Mouse (Mus musculus): ENCODE measurements at regions not wholly inside any gene's neighbourhood (a gene's known extent, or its start where the extent isn't known, plus 50 kb on each side); places are given as distances from the start of the nearest gene placed in this dataset.

- Histone ChIP-seq H3K4me3 (replicated peaks; ENCODE audit: extremely low read depth, low read depth, low read length) (no peak overlapping the region), H3K4me1 (ENCODE audit: control insufficient read depth, insufficient read depth, low read length) (no peaks in the 10 kb centered on the region)
- DNase-seq, result no peak
- no peak for TF ChIP-seq POLR2A (IDR thresholded peaks at IDR 0.05; ENCODE audit: borderline replicate concordance, extremely low read depth, low read depth, low read length)
- TF ChIP-seq CTCF (IDR thresholded peaks at IDR 0.05; ENCODE audit: insufficient read depth, low read length), result no peak
- WGBS, result 70% methylated on average over 16 of the region's 16 CpGs
Measured at GRCm38 (mm10) chr7:70176686-70177259, 189.8 kb downstream of the Nr2f2 start.

GRCm38 (mm10) chr7:70176086-70176485 is 190.4 kb downstream of the Nr2f2 start:
- no peak for DNase-seq
- Histone ChIP-seq H3K4me1 (ENCODE audit: control insufficient read depth, insufficient read depth, low read length) (no peaks in the 10 kb centered on the region), H3K4me3 (replicated peaks; ENCODE audit: extremely low read depth, low read depth, low read length) (no peak overlapping the region)
- TF ChIP-seq CTCF (IDR thresholded peaks at IDR 0.05; ENCODE audit: insufficient read depth, low read length), result no peak
- TF ChIP-seq POLR2A (IDR thresholded peaks at IDR 0.05; ENCODE audit: borderline replicate concordance, extremely low read depth, low read depth, low read length), result no peak
- 87% methylated on average over 7 of the region's 7 CpGs for WGBS

- H3K4me3 ChIP-seq (replicated peaks; ENCODE audit: extremely low read depth, low read depth, low read length), result no peak overlapping the region
- no peaks in the 10 kb centered on the region for H3K4me1 ChIP-seq (ENCODE audit: control insufficient read depth, insufficient read depth, low read length)
- 61% methylated on average over 7 of the region's 7 CpGs for WGBS
- no peak for DNase-seq
- TF ChIP-seq POLR2A (IDR thresholded peaks at IDR 0.05; ENCODE audit: borderline replicate concordance, extremely low read depth, low read depth, low read length) (no peak), CTCF (IDR thresholded peaks at IDR 0.05; ENCODE audit: insufficient read depth, low read length) (no peak)
Measured at GRCm38 (mm10) chr7:70172431-70172830, 194.1 kb downstream of the Nr2f2 start.

- Histone ChIP-seq H3K4me1 (ENCODE audit: control insufficient read depth, insufficient read depth, low read length) (no peaks in the 10 kb centered on the region), H3K4me3 (replicated peaks; ENCODE audit: extremely low read depth, low read depth, low read length) (no peak overlapping the region)
- 88% methylated on average over 4 of the region's 4 CpGs for WGBS
- DNase-seq, result no peak
- TF ChIP-seq POLR2A (IDR thresholded peaks at IDR 0.05; ENCODE audit: borderline replicate concordance, extremely low read depth, low read depth, low read length) (no peak), CTCF (IDR thresholded peaks at IDR 0.05; ENCODE audit: insufficient read depth, low read length) (no peak)
Measured at GRCm38 (mm10) chr7:70171456-70171855, 195.1 kb downstream of the Nr2f2 start.

- 68% methylated on average over 4 of the region's 4 CpGs for WGBS
- DNase-seq, result no peak
- Histone ChIP-seq H3K4me1 (ENCODE audit: control insufficient read depth, insufficient read depth, low read length) (no peaks in the 10 kb centered on the region), H3K4me3 (replicated peaks; ENCODE audit: extremely low read depth, low read depth, low read length) (no peak overlapping the region)
- no peak for TF ChIP-seq CTCF (IDR thresholded peaks at IDR 0.05; ENCODE audit: insufficient read depth, low read length)
- TF ChIP-seq POLR2A (IDR thresholded peaks at IDR 0.05; ENCODE audit: borderline replicate concordance, extremely low read depth, low read depth, low read length), result no peak
Measured at GRCm38 (mm10) chr7:70168080-70168479, 198.5 kb downstream of the Nr2f2 start.

GRCm38 (mm10) chr7:70166081-70166480 is 200.5 kb downstream of the Nr2f2 start:
- no peaks in the 10 kb centered on the region for H3K4me1 ChIP-seq (ENCODE audit: control insufficient read depth, insufficient read depth, low read length)
- 82% methylated on average over 5 of the region's 5 CpGs for WGBS
- H3K4me3 ChIP-seq (replicated peaks; ENCODE audit: extremely low read depth, low read depth, low read length), result no peak overlapping the region
- TF ChIP-seq POLR2A (IDR thresholded peaks at IDR 0.05; ENCODE audit: borderline replicate concordance, extremely low read depth, low read depth, low read length) (no peak), CTCF (IDR thresholded peaks at IDR 0.05; ENCODE audit: insufficient read depth, low read length) (no peak)
- no peak for DNase-seq

- Histone ChIP-seq H3K4me1 (ENCODE audit: control insufficient read depth, insufficient read depth, low read length) (no peaks in the 10 kb centered on the region), H3K4me3 (replicated peaks; ENCODE audit: extremely low read depth, low read depth, low read length) (no peak overlapping the region)
- DNase-seq, result no peak
- TF ChIP-seq CTCF (IDR thresholded peaks at IDR 0.05; ENCODE audit: insufficient read depth, low read length) (no peak), POLR2A (IDR thresholded peaks at IDR 0.05; ENCODE audit: borderline replicate concordance, extremely low read depth, low read depth, low read length) (no peak)
- 56% methylated on average over 4 of the region's 4 CpGs for WGBS
Measured at GRCm38 (mm10) chr7:70165501-70165900, 201.0 kb downstream of the Nr2f2 start.

- Histone ChIP-seq H3K4me1 (ENCODE audit: control insufficient read depth, insufficient read depth, low read length) (no peaks in the 10 kb centered on the region), H3K4me3 (replicated peaks; ENCODE audit: extremely low read depth, low read depth, low read length) (no peak overlapping the region)
- TF ChIP-seq POLR2A (IDR thresholded peaks at IDR 0.05; ENCODE audit: borderline replicate concordance, extremely low read depth, low read depth, low read length) (no peak), CTCF (IDR thresholded peaks at IDR 0.05; ENCODE audit: insufficient read depth, low read length) (no peak)
- WGBS, result 74% methylated on average over 6 of the region's 6 CpGs
- no peak for DNase-seq
Measured at GRCm38 (mm10) chr7:70164691-70165193, 201.8 kb downstream of the Nr2f2 start.

GRCm38 (mm10) chr7:70158531-70158930 is 208.0 kb downstream of the Nr2f2 start:
- H3K4me1 ChIP-seq (ENCODE audit: control insufficient read depth, insufficient read depth, low read length), result no peaks in the 10 kb centered on the region
- WGBS, result 80% methylated on average over 8 of the region's 8 CpGs
- no peak for TF ChIP-seq CTCF (IDR thresholded peaks at IDR 0.05; ENCODE audit: insufficient read depth, low read length)
- no peak overlapping the region for H3K4me3 ChIP-seq (replicated peaks; ENCODE audit: extremely low read depth, low read depth, low read length)
- no peak for DNase-seq

- Histone ChIP-seq H3K4me3 (replicated peaks; ENCODE audit: extremely low read depth, low read depth, low read length) (no peak overlapping the region), H3K4me1 (ENCODE audit: control insufficient read depth, insufficient read depth, low read length) (no peaks in the 10 kb centered on the region)
- TF ChIP-seq CTCF (IDR thresholded peaks at IDR 0.05; ENCODE audit: insufficient read depth, low read length), result no peak
- TF ChIP-seq POLR2A (IDR thresholded peaks at IDR 0.05; ENCODE audit: borderline replicate concordance, extremely low read depth, low read depth, low read length), result no peak
- DNase-seq, result no peak
- 61% methylated on average over 4 of the region's 4 CpGs for WGBS
Measured at GRCm38 (mm10) chr7:70144726-70145271, 221.7 kb downstream of the Nr2f2 start.

All from lung, adult 2 months (tissue).